Mouse (Mus musculus): ENCODE measurements around the gene Opcml.

Opcml gene

DNA sequence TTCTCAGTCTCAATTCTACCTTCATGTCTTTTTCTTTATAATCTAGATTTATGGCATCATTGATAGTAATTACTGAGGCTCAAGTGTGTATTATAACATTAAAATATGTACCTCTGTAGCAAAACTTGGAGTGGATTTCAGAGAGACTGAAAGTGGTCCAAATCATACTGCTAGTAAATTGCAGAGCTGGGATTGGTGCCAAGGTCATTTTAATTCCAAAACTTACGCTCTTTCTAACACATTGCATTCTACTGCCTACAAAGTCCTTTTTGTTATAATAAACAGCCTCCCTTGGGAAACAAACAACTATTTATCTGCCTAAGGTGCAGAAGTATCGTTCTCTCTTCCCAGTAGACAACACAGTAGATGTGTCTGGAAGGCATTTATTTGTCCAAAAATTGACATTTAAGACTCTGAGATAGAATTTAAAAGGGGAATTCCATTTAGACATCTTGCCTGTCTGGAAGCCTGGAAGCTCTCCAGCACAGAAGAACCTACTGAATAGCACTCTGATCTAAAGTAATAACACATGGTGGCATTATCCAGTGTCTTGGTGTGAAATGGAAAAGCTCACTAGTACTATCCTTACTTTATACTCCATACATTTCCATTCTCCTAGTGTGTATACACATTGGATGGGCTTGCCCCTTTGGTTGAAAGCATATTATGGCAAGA, 266.7 kb downstream of the Opcml start:
- H3K9me3 ChIP-seq (ENCODE audit: low read length) = no peaks in the 10 kb centered on the region
- no peak for TF ChIP-seq POU5F1 (IDR thresholded peaks at IDR 0.05; ENCODE audit: borderline replicate concordance, low read length)
- no peak for TF ChIP-seq NANOG (IDR thresholded peaks at IDR 0.05; ENCODE audit: borderline replicate concordance, low read length)
- TF ChIP-seq CTCF (conservative IDR thresholded peaks at IDR 0.05; ENCODE audit: low read length) = no peak
- no peaks in the 10 kb centered on the region for H3K27me3 ChIP-seq (ENCODE audit: insufficient read depth, low read length)
- H3K4me3 ChIP-seq (replicated peaks; ENCODE audit: low read length) = no peak overlapping the region
- H3K4me1 ChIP-seq (replicated peaks; ENCODE audit: low read depth, low read length) = no peaks in the 10 kb centered on the region
- H3K36me3 ChIP-seq (ENCODE audit: insufficient read depth, low read length) = no peaks in the 10 kb centered on the region

GRCm38 (mm10) chr9:28065126-28065525, 274.6 kb downstream of the Opcml start:
- Histone ChIP-seq H3K4me3 (replicated peaks; ENCODE audit: low read length) (no peak overlapping the region), H3K36me3 (ENCODE audit: insufficient read depth, low read length) (no peaks in the 10 kb centered on the region), H3K9me3 (ENCODE audit: low read length) (no peaks in the 10 kb centered on the region), H3K27me3 (ENCODE audit: insufficient read depth, low read length) (no peaks in the 10 kb centered on the region), H3K4me1 (replicated peaks; ENCODE audit: low read depth, low read length) (no peaks in the 10 kb centered on the region)
- TF ChIP-seq POU5F1 (IDR thresholded peaks at IDR 0.05; ENCODE audit: borderline replicate concordance, low read length) = no peak
- no peak for TF ChIP-seq NANOG (IDR thresholded peaks at IDR 0.05; ENCODE audit: borderline replicate concordance, low read length)
- TF ChIP-seq CTCF (conservative IDR thresholded peaks at IDR 0.05; ENCODE audit: low read length) = no peak

DNA sequence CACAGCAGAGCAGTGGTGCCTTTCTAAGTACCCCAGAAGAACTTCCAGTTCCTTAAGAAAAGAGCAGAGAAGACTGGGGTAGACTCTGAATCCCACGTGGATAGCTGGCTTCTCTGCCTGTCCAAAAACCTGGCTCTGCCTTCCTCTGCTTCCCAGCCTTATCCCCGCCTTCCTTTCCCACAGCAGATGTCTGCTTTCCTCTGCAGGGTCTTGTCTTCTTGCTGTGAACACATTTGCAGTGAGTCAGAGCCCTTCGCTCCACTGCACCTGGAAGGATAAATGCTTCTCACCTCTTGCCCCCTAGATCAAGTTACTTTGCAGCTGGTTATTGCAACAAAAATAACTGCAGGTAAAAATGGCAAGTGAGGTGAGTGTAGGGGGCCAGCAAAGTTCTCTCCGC, 290.1 kb downstream of the Opcml start:
- Histone ChIP-seq H3K36me3 (ENCODE audit: insufficient read depth, low read length) (no peaks in the 10 kb centered on the region), H3K27me3 (ENCODE audit: insufficient read depth, low read length) (no peaks in the 10 kb centered on the region), H3K4me1 (replicated peaks; ENCODE audit: low read depth, low read length) (no peaks in the 10 kb centered on the region), H3K4me3 (replicated peaks; ENCODE audit: low read length) (no peak overlapping the region), H3K9me3 (ENCODE audit: low read length) (peaks cover 3% of the 10 kb centered on the region; the same call in 1 of the 2 replicates)
- TF ChIP-seq POU5F1 (IDR thresholded peaks at IDR 0.05; ENCODE audit: borderline replicate concordance, low read length) = no peak
- TF ChIP-seq NANOG (IDR thresholded peaks at IDR 0.05; ENCODE audit: borderline replicate concordance, low read length) = no peak
- no peak for TF ChIP-seq CTCF (conservative IDR thresholded peaks at IDR 0.05; ENCODE audit: low read length)

- Histone ChIP-seq H3K4me1 (replicated peaks; ENCODE audit: low read depth, low read length) (no peaks in the 10 kb centered on the region), H3K27me3 (ENCODE audit: insufficient read depth, low read length) (no peaks in the 10 kb centered on the region), H3K36me3 (ENCODE audit: insufficient read depth, low read length) (no peaks in the 10 kb centered on the region), H3K4me3 (replicated peaks; ENCODE audit: low read length) (no peak overlapping the region), H3K9me3 (ENCODE audit: low read length) (peaks cover 3% of the 10 kb centered on the region; the same call in 1 of the 2 replicates)
- TF ChIP-seq CTCF (conservative IDR thresholded peaks at IDR 0.05; ENCODE audit: low read length) (no peak), POU5F1 (IDR thresholded peaks at IDR 0.05; ENCODE audit: borderline replicate concordance, low read length) (no peak), NANOG (IDR thresholded peaks at IDR 0.05; ENCODE audit: borderline replicate concordance, low read length) (no peak)
Observed at GRCm38 (mm10) chr9:28083754-28084153, 293.2 kb downstream of the Opcml start.

GRCm38 (mm10) chr9:28084273-28084726, 293.7 kb downstream of the Opcml start:
- no peak overlapping the region for H3K4me3 ChIP-seq (replicated peaks; ENCODE audit: low read length)
- H3K9me3 ChIP-seq (ENCODE audit: low read length) = peaks cover 3% of the 10 kb centered on the region; the same call in 1 of the 2 replicates
- H3K36me3 ChIP-seq (ENCODE audit: insufficient read depth, low read length) = no peaks in the 10 kb centered on the region
- no peaks in the 10 kb centered on the region for H3K27me3 ChIP-seq (ENCODE audit: insufficient read depth, low read length)
- H3K4me1 ChIP-seq (replicated peaks; ENCODE audit: low read depth, low read length) = no peaks in the 10 kb centered on the region
- no peak for TF ChIP-seq NANOG (IDR thresholded peaks at IDR 0.05; ENCODE audit: borderline replicate concordance, low read length)
- TF ChIP-seq CTCF (conservative IDR thresholded peaks at IDR 0.05; ENCODE audit: low read length) = no peak
- TF ChIP-seq POU5F1 (IDR thresholded peaks at IDR 0.05; ENCODE audit: borderline replicate concordance, low read length) = no peak

- no peaks in the 10 kb centered on the region for H3K27me3 ChIP-seq (ENCODE audit: insufficient read depth, low read length)
- no peaks in the 10 kb centered on the region for H3K36me3 ChIP-seq (ENCODE audit: insufficient read depth, low read length)
- TF ChIP-seq CTCF (conservative IDR thresholded peaks at IDR 0.05; ENCODE audit: low read length) (no peak), POU5F1 (IDR thresholded peaks at IDR 0.05; ENCODE audit: borderline replicate concordance, low read length) (no peak), NANOG (IDR thresholded peaks at IDR 0.05; ENCODE audit: borderline replicate concordance, low read length) (no peak)
- H3K4me3 ChIP-seq (replicated peaks; ENCODE audit: low read length) = no peak overlapping the region
- H3K4me1 ChIP-seq (replicated peaks; ENCODE audit: low read depth, low read length) = no peaks in the 10 kb centered on the region
- no peaks in the 10 kb centered on the region for H3K9me3 ChIP-seq (ENCODE audit: low read length)
Observed at GRCm38 (mm10) chr9:28091395-28091794, 300.8 kb downstream of the Opcml start.

DNA sequence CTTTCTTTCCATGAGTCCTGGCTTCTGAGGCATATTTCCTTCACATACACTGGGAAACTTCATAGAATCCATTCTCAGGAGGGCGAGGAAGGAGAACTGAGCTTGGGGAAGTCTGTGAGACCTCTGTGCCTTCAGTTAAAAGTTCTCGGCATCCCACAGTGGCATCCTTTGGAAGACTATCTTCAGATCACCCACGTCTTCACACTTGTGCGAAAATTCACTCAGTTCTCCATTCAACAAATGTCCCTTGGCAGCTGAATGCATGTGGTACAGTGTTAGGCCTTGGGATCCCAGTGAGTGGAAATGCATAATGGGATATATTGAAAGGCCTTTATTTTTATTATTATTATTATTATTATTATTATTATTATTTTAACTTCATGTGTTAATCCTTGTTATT, 304.1 kb downstream of the Opcml start:
- TF ChIP-seq NANOG (IDR thresholded peaks at IDR 0.05; ENCODE audit: borderline replicate concordance, low read length) = no peak
- no peak for TF ChIP-seq CTCF (conservative IDR thresholded peaks at IDR 0.05; ENCODE audit: low read length)
- no peak for TF ChIP-seq POU5F1 (IDR thresholded peaks at IDR 0.05; ENCODE audit: borderline replicate concordance, low read length)
- Histone ChIP-seq H3K27me3 (ENCODE audit: insufficient read depth, low read length) (no peaks in the 10 kb centered on the region), H3K4me3 (replicated peaks; ENCODE audit: low read length) (no peak overlapping the region)

GRCm38 (mm10) chr9:28096204-28096603, 305.6 kb downstream of the Opcml start:
- TF ChIP-seq NANOG (IDR thresholded peaks at IDR 0.05; ENCODE audit: borderline replicate concordance, low read length) = no peak
- TF ChIP-seq CTCF (conservative IDR thresholded peaks at IDR 0.05; ENCODE audit: low read length) = no peak
- TF ChIP-seq POU5F1 (IDR thresholded peaks at IDR 0.05; ENCODE audit: borderline replicate concordance, low read length) = no peak
- Histone ChIP-seq H3K4me1 (replicated peaks; ENCODE audit: low read depth, low read length) (no peaks in the 10 kb centered on the region), H3K9me3 (ENCODE audit: low read length) (no peaks in the 10 kb centered on the region), H3K27me3 (ENCODE audit: insufficient read depth, low read length) (no peaks in the 10 kb centered on the region), H3K4me3 (replicated peaks; ENCODE audit: low read length) (no peak overlapping the region), H3K36me3 (ENCODE audit: insufficient read depth, low read length) (no peaks in the 10 kb centered on the region)

More for the DNA sequence above, 304.1 kb downstream of the Opcml start:
- Histone ChIP-seq H3K36me3 (ENCODE audit: insufficient read depth, low read length) (no peaks in the 10 kb centered on the region), H3K4me1 (replicated peaks; ENCODE audit: low read depth, low read length) (no peaks in the 10 kb centered on the region), H3K9me3 (ENCODE audit: low read length) (no peaks in the 10 kb centered on the region)

DNA sequence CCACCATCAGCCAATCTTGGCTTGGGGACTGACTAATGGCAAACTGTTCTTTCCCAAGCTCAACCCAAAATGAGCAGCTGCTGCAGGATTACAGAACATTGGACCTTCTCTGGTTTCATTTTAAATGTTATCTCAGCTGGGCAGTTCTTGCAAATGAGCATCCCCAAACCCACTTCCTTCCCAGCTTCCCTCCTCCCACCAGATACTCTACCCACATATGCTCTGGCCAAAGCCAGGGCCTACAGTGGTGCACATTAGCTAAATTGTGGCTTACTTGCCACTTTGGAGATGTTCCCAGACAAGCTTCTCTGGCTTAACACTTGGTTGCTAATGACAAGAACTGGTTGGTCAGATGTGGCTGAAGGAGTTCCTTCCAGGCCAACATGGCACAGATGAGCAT, 311.4 kb downstream of the Opcml start:
- Histone ChIP-seq H3K4me1 (replicated peaks; ENCODE audit: low read depth, low read length) (no peaks in the 10 kb centered on the region), H3K9me3 (ENCODE audit: low read length) (no peaks in the 10 kb centered on the region), H3K4me3 (replicated peaks; ENCODE audit: low read length) (no peak overlapping the region), H3K36me3 (ENCODE audit: insufficient read depth, low read length) (no peaks in the 10 kb centered on the region), H3K27me3 (ENCODE audit: insufficient read depth, low read length) (no peaks in the 10 kb centered on the region)
- TF ChIP-seq CTCF (conservative IDR thresholded peaks at IDR 0.05; ENCODE audit: low read length) (no peak), NANOG (IDR thresholded peaks at IDR 0.05; ENCODE audit: borderline replicate concordance, low read length) (no peak), POU5F1 (IDR thresholded peaks at IDR 0.05; ENCODE audit: borderline replicate concordance, low read length) (no peak)
